Mouse (Mus musculus): ENCODE results near the gene Fndc3b. TPM values are rescaled to one million over a fixed set of nuclear protein-coding genes. Genes with fewer than 3 reads are reported as not detected.

Fndc3b gene
- total and polyA plus RNA-seq, 2 experiments from 2014 or later: 16.4 to 57.1 TPM

DNA sequence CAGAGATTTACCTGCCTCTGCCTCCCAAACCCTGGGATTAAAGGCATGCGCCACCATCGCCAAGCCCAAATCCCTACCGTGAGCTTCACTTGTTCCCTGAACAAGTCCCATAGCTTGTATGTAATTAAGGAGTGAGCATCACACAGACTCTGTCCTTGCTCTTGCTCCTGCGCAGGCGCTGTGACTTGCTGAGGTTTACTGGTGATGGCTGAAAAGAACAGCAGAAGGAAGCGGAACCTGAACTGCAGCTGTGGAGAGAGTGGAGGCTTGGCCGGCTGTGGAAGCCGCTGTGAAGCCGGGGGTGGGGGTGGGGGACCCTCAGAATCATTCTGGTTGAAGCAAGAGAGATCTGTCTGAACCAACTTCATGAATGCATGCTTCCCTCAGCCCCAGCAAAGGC lies 34.5 kb upstream of the Fndc3b start:
- no peak overlapping the region for H3K4me2 ChIP-seq (ENCODE audit: low read depth, low read length)
- DNase-seq (ENCODE audit: low spot score) (no peak), ATAC-seq (ENCODE audit: insufficient read depth, low read depth) (no peak)
- H3K4me1 ChIP-seq (ENCODE audit: control insufficient read depth, insufficient read depth): no peaks in the 10 kb centered on the region
- TF ChIP-seq CTCF (IDR thresholded peaks at IDR 0.05; ENCODE audit: low read depth): no peak
- TF ChIP-seq EP300 (IDR thresholded peaks at IDR 0.05; ENCODE audit: low read depth): no peak
- no peaks in the 10 kb centered on the region for H3K9me3 ChIP-seq (replicated peaks; ENCODE audit: control insufficient read depth, low read length)
- WGBS: 94% methylated on average over 9 of the region's 9 CpGs
- H3K27ac ChIP-seq (ENCODE audit: low read depth): no peak overlapping the region
- no peak overlapping the region for H3K9ac ChIP-seq (replicated peaks; ENCODE audit: low read depth, low read length)
- H3K27me3 ChIP-seq (ENCODE audit: control insufficient read depth, insufficient read depth, low read length): no peaks in the 10 kb centered on the region
- H3K36me3 ChIP-seq (replicated peaks; ENCODE audit: control insufficient read depth, insufficient read depth, low read length): no peaks in the 10 kb centered on the region
- no peak overlapping the region for H3K4me3 ChIP-seq (ENCODE audit: low read depth, low read length)

DNA sequence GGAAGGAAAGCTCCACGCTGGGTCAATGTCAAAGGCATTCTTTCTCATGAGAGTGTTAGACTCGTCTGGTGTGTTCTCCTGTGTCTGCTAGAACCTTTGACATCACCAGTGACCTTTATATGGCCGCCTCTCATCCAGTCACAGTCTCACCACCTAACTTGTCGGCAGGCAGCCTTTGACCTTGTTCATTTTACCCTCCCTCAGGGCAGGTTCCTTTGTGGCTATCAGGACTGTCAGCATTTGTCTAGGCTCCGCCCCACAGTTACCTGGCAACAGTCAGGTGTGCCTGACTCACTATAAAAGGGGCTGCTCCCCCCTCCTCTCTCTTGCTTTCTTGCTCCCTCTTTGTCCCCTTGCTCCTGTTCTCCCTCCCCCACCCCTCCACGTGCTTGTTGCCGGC lies 33.6 kb upstream of the Fndc3b start:
- no peaks in the 10 kb centered on the region for H3K9me3 ChIP-seq (replicated peaks; ENCODE audit: control insufficient read depth, low read length)
- H3K4me1 ChIP-seq (ENCODE audit: control insufficient read depth, insufficient read depth): no peaks in the 10 kb centered on the region
- H3K4me2 ChIP-seq (ENCODE audit: low read depth, low read length): no peak overlapping the region
- H3K27me3 ChIP-seq (ENCODE audit: control insufficient read depth, insufficient read depth, low read length): no peaks in the 10 kb centered on the region
- no peak for DNase-seq (ENCODE audit: low spot score)
- no peak for ATAC-seq (ENCODE audit: insufficient read depth, low read depth)
- no peak overlapping the region for H3K9ac ChIP-seq (replicated peaks; ENCODE audit: low read depth, low read length)
- no peak overlapping the region for H3K4me3 ChIP-seq (ENCODE audit: low read depth, low read length)
- H3K27ac ChIP-seq (ENCODE audit: low read depth): no peak overlapping the region
- no peak for TF ChIP-seq EP300 (IDR thresholded peaks at IDR 0.05; ENCODE audit: low read depth)
- no peak for TF ChIP-seq CTCF (IDR thresholded peaks at IDR 0.05; ENCODE audit: low read depth)
- no peaks in the 10 kb centered on the region for H3K36me3 ChIP-seq (replicated peaks; ENCODE audit: control insufficient read depth, insufficient read depth, low read length)
- WGBS: 65% methylated on average over 7 of the region's 7 CpGs

DNA sequence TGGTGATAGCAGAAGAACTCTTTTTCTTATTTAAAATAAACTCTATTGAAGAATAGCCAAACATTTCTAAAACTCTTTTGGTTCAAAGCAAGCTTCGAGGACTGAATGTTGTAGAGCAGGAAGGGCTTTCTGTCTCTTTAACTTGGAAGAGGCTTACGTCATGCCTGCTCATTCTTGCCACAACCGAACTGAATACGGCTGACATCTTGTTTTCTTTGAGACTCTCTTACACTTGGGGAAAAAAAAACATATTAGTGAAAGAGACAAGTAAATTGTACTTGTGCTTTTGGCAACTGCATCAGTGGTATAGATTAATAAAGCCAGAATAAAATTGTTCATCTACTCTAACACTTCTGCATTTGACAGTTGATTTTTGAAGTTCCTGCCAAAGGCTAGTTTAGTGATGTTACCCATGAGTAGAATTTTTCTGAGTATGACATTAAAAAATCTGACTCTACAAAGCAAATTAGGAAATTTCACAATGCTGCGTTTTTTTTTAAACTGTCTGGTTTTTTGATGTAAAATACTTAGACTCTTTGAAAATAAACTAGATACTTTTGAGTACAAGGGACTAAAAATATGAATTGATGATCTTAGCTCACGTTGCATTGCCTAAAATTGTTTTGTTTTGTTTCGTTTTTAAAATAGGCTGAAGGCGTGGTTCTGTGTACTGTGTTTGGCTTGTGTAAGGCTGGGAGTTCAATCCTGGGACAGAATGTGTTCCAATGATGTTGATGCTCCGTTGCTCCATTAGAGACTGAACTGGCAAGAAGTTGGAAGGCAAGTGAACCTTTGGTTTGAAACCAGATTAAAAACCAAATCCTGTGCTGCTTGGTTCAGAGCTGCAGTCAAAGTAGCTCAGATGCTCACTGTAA lies 32.4 kb upstream of the Fndc3b start:
- Histone ChIP-seq H3K9ac (replicated peaks; ENCODE audit: low read depth, low read length) (no peak overlapping the region), H3K36me3 (replicated peaks; ENCODE audit: control insufficient read depth, insufficient read depth, low read length) (no peaks in the 10 kb centered on the region), H3K27me3 (ENCODE audit: control insufficient read depth, insufficient read depth, low read length) (no peaks in the 10 kb centered on the region), H3K4me2 (ENCODE audit: low read depth, low read length) (no peak overlapping the region), H3K4me1 (ENCODE audit: control insufficient read depth, insufficient read depth) (no peaks in the 10 kb centered on the region), H3K4me3 (ENCODE audit: low read depth, low read length) (no peak overlapping the region), H3K27ac (ENCODE audit: low read depth) (no peak overlapping the region), H3K9me3 (replicated peaks; ENCODE audit: control insufficient read depth, low read length) (no peaks in the 10 kb centered on the region)
- ATAC-seq (ENCODE audit: insufficient read depth, low read depth) (no peak), DNase-seq (ENCODE audit: low spot score) (no peak)
- TF ChIP-seq EP300 (IDR thresholded peaks at IDR 0.05; ENCODE audit: low read depth) (no peak), CTCF (IDR thresholded peaks at IDR 0.05; ENCODE audit: low read depth) (no peak)
- WGBS: 75% methylated on average over 9 of the region's 9 CpGs

DNA sequence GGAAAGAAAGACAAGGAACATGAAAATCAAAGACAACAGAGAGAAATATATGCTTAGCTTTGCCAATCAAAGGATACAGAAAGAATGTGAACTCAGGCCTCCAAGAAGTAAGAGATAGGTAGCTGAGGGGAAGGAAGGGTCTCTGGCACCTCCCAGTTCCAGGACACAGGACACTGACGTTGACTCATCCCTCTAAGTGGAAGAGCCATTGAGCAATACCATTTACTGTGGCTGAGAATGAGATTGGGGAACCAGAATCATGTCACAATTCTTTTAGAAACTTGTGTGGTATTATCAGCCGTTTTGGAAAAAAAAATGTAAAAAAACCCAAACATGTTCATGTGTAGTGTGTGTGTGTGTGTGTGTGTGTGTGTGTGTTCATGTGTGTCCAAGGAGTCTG lies 31.0 kb upstream of the Fndc3b start:
- Histone ChIP-seq H3K9me3 (replicated peaks; ENCODE audit: control insufficient read depth, low read length) (no peaks in the 10 kb centered on the region), H3K9ac (replicated peaks; ENCODE audit: low read depth, low read length) (no peak overlapping the region), H3K4me3 (ENCODE audit: low read depth, low read length) (no peak overlapping the region), H3K27me3 (ENCODE audit: control insufficient read depth, insufficient read depth, low read length) (no peaks in the 10 kb centered on the region), H3K4me2 (ENCODE audit: low read depth, low read length) (no peak overlapping the region), H3K27ac (ENCODE audit: low read depth) (no peak overlapping the region), H3K36me3 (replicated peaks; ENCODE audit: control insufficient read depth, insufficient read depth, low read length) (no peaks in the 10 kb centered on the region), H3K4me1 (ENCODE audit: control insufficient read depth, insufficient read depth) (no peaks in the 10 kb centered on the region)
- DNase-seq (ENCODE audit: low spot score) (no peak), ATAC-seq (ENCODE audit: insufficient read depth, low read depth) (no peak)
- 60% methylated on average over 2 of the region's 2 CpGs for WGBS
- no peak for TF ChIP-seq CTCF (IDR thresholded peaks at IDR 0.05; ENCODE audit: low read depth)
- TF ChIP-seq EP300 (IDR thresholded peaks at IDR 0.05; ENCODE audit: low read depth): no peak

DNA sequence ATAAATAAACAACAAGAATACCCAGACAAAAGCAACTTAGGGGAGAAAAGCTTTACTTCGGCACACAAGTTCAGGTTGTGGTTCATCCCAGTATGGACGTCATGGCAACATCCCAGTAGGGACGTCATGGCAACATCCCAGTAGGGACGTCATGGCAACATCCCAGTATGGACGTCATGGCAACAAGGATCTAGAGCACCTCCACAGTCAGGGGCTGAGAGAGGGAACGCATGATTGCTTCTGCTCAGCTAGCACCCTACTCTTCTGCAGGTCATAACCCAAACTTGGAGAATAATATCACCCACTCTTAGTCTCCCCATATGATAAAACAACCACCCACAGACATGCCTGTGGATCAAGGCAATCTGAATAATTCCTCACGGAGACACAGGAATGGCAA lies 29.0 kb upstream of the Fndc3b start:
- H3K27me3 ChIP-seq (ENCODE audit: control insufficient read depth, insufficient read depth, low read length): no peaks in the 10 kb centered on the region
- no peak overlapping the region for H3K9ac ChIP-seq (replicated peaks; ENCODE audit: low read depth, low read length)
- ATAC-seq (ENCODE audit: insufficient read depth, low read depth) (no peak), DNase-seq (ENCODE audit: low spot score) (no peak)
- H3K9me3 ChIP-seq (replicated peaks; ENCODE audit: control insufficient read depth, low read length): no peaks in the 10 kb centered on the region
- no peak overlapping the region for H3K4me2 ChIP-seq (ENCODE audit: low read depth, low read length)
- no peak overlapping the region for H3K27ac ChIP-seq (ENCODE audit: low read depth)
- no peaks in the 10 kb centered on the region for H3K4me1 ChIP-seq (ENCODE audit: control insufficient read depth, insufficient read depth)
- 87% methylated on average over 7 of the region's 7 CpGs for WGBS
- TF ChIP-seq CTCF (IDR thresholded peaks at IDR 0.05; ENCODE audit: low read depth): no peak
- no peak for TF ChIP-seq EP300 (IDR thresholded peaks at IDR 0.05; ENCODE audit: low read depth)
- H3K4me3 ChIP-seq (ENCODE audit: low read depth, low read length): no peak overlapping the region
- H3K36me3 ChIP-seq (replicated peaks; ENCODE audit: control insufficient read depth, insufficient read depth, low read length): no peaks in the 10 kb centered on the region
